Mouse (Mus musculus) embryo, embryonic 10.5 days (tissue): ENCODE data around the gene Mvb12a.

Experiments used
- DNase-seq: peaks from one replicate; pipeline ENCODE4 v3.0.0-alpha.2; 2015; ENCODE audit warnings: low spot score

Gene Mvb12a

GRCm38 (mm10) chr8:71563992-71564391, 21.3 kb downstream of the Mvb12a start:
- no peak for DNase-seq

- no peak for DNase-seq
Observed at GRCm38 (mm10) chr8:71566501-71566900, 23.8 kb downstream of the Mvb12a start, which contains the start of gene Nxnl1. Gene Nxnl1 (minus strand): TSS chr8:71566601.

- DNase-seq = no peak
Observed at GRCm38 (mm10) chr8:71567587-71567986, 24.9 kb downstream of the Mvb12a start.

- DNase-seq = no peak
Observed at GRCm38 (mm10) chr8:71568387-71568937, 25.7 kb downstream of the Mvb12a start, which contains the start of gene Slc27a1. Gene Slc27a1 (plus strand): TSS chr8:71568882.

- no peak for DNase-seq
Observed at GRCm38 (mm10) chr8:71568941-71569340, 26.2 kb downstream of the Mvb12a start.

- peak; percentile 96 for DNase-seq
Observed at GRCm38 (mm10) chr8:71569366-71570290, 26.9 kb downstream of the Mvb12a start.

GRCm38 (mm10) chr8:71570291-71570954, 27.7 kb downstream of the Mvb12a start:
- peak; percentile 95 for DNase-seq

GRCm38 (mm10) chr8:71572077-71572476, 29.4 kb downstream of the Mvb12a start:
- no peak for DNase-seq

GRCm38 (mm10) chr8:71572847-71573633, 30.3 kb downstream of the Mvb12a start:
- no peak for DNase-seq

- DNase-seq = no peak
Observed at GRCm38 (mm10) chr8:71574426-71574825, 31.7 kb downstream of the Mvb12a start.

- DNase-seq = no peak
Observed at GRCm38 (mm10) chr8:71575020-71575419, 32.3 kb downstream of the Mvb12a start.

- no peak for DNase-seq
Observed at GRCm38 (mm10) chr8:71577856-71578387, 35.2 kb downstream of the Mvb12a start.

- no peak for DNase-seq
Observed at GRCm38 (mm10) chr8:71579009-71579408, 36.3 kb downstream of the Mvb12a start.

GRCm38 (mm10) chr8:71579476-71579875, 36.8 kb downstream of the Mvb12a start:
- DNase-seq = no peak

- DNase-seq = no peak
Observed at GRCm38 (mm10) chr8:71580201-71580600, 37.5 kb downstream of the Mvb12a start.

GRCm38 (mm10) chr8:71586891-71587290, 44.2 kb downstream of the Mvb12a start:
- peak; percentile 67 for DNase-seq

GRCm38 (mm10) chr8:71588762-71589161, 46.0 kb downstream of the Mvb12a start:
- no peak for DNase-seq

- DNase-seq = no peak
Observed at GRCm38 (mm10) chr8:71591017-71591416, 48.3 kb downstream of the Mvb12a start.

GRCm38 (mm10) chr8:71591471-71592373, 49.0 kb downstream of the Mvb12a start, which contains the start of gene Pgls:
Gene Pgls (plus strand): TSS chr8:71592176.
- DNase-seq = peak; percentile 97

- DNase-seq = no peak
Observed at GRCm38 (mm10) chr8:71592374-71593170, 49.9 kb downstream of the Mvb12a start.
